Comparison of ENCODE assay signal across 7 mouse cellular contexts in the genomic region with DNA sequence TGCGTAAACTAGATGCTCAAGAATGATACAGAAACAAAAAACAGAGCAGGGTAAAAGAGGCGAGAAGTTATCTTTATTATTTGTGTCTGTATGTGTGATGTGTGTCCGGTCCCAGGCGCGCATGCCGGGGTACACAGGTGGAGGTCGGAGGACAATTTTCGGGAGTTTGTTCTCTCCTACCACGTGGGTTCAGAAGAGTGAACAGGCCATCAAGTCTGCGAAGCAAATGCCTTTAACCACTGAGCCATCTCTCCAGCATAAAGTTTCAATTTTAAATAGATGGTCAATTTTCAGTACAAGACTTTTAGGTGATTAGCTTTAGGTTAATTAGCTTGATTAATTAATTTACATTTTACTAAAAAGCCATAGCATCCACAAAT. TPM values are rescaled to one million over a fixed set of nuclear protein-coding genes. Genes with fewer than 3 reads are reported as not detected.
A peak's percentile ranks its signal among the peaks of the same experiment; 100 is the strongest.
DNase-seq lines count a peak whose midpoint lies in the region; ATAC-seq and TF ChIP-seq lines count a peak whose summit lies in the region.

No protein-coding gene starts in this region.

- no peak for TF ChIP-seq POLR2A in cerebellum, adult 2 months (IDR thresholded peaks at IDR 0.05; ENCODE audit: borderline replicate concordance, insufficient read depth, low read length)

- H3K27ac ChIP-seq in lung, postnatal 0 days (ENCODE audit: low read length), result no peak overlapping the region
- no peak overlapping the region for H3K27ac ChIP-seq in forebrain, embryonic 13.5 days
- H3K27ac ChIP-seq in liver, embryonic 13.5 days, result peak overlapping the region; percentile 88
- no peak overlapping the region for H3K27ac ChIP-seq in cerebellum, adult 2 months (ENCODE audit: insufficient read depth, low read length)

- no peak for TF ChIP-seq EP300 in lung, postnatal 0 days (IDR thresholded peaks at IDR 0.05)

- no peaks in the 10 kb centered on the region for H3K36me3 ChIP-seq in lung, postnatal 0 days (ENCODE audit: insufficient read depth, low read length)
- peaks cover 12% of the 10 kb centered on the region for H3K36me3 ChIP-seq in forebrain, embryonic 13.5 days (ENCODE audit: poor library complexity, severe bottlenecking)
- peaks cover 36% of the 10 kb centered on the region for H3K36me3 ChIP-seq in liver, embryonic 13.5 days

- peaks cover 4% of the 10 kb centered on the region; the same call in 1 of the 2 replicates for H3K4me1 ChIP-seq in lung, postnatal 0 days (ENCODE audit: insufficient read depth, low read depth, low read length)
- H3K4me1 ChIP-seq in forebrain, embryonic 13.5 days, result peaks cover 14% of the 10 kb centered on the region
- H3K4me1 ChIP-seq in liver, embryonic 13.5 days (replicated peaks), result peaks cover 69% of the 10 kb centered on the region
- 0 out of 2 replicates have a peak, but pooled peaks cover 4% of the 10 kb centered on the region for H3K4me1 ChIP-seq in cerebellum, adult 2 months (ENCODE audit: control insufficient read depth, insufficient read depth, low read length)

- WGBS in lung, postnatal 0 days, result 61% methylated on average over 10 of the region's 10 CpGs
- 63% methylated on average over 10 of the region's 10 CpGs for WGBS in forebrain, embryonic 13.5 days
- WGBS in liver, embryonic 13.5 days (ENCODE audit: insufficient replicate concordance), result 41% methylated on average over 10 of the region's 10 CpGs
- WGBS in cerebellum, adult 2 months, result 70% methylated on average over 10 of the region's 10 CpGs

- H3K4me3 ChIP-seq in lung, postnatal 0 days (ENCODE audit: low read depth, low read length), result peak overlapping the region; percentile 80; the same call in 1 of the 2 replicates
- peak overlapping the region; percentile 95 for H3K4me3 ChIP-seq in forebrain, embryonic 13.5 days
- H3K4me3 ChIP-seq in liver, embryonic 13.5 days (replicated peaks), result peak overlapping the region; percentile 96
- no peak overlapping the region for H3K4me3 ChIP-seq in cerebellum, adult 2 months (replicated peaks; ENCODE audit: insufficient read depth, low read depth, low read length)

- H3K9ac ChIP-seq in lung, postnatal 0 days (replicated peaks; ENCODE audit: low read depth), result peak overlapping the region; percentile 82; the same call in 1 of the 2 replicates
- H3K9ac ChIP-seq in forebrain, embryonic 13.5 days, result peak overlapping the region; percentile 89
- peak overlapping the region; percentile 96 for H3K9ac ChIP-seq in liver, embryonic 13.5 days

- no peak for ATAC-seq in lung, postnatal 0 days
- ATAC-seq in forebrain, embryonic 13.5 days, result no peak
- no peak for ATAC-seq in liver, embryonic 13.5 days (ENCODE audit: low read depth)

- DNase-seq in lung, postnatal 0 days (ENCODE audit: low spot score), result no peak
- no peak for DNase-seq in lung, postnatal 36 days
- no peak for DNase-seq in liver, embryonic 13.5 days
- no peak for DNase-seq in cerebellum, adult 2 months
- DNase-seq in testis, postnatal 10 days (ENCODE audit: low spot score), result no peak
- no peak for DNase-seq in testis, postnatal 14 days (ENCODE audit: low spot score)

- H3K9me3 ChIP-seq in lung, postnatal 0 days (ENCODE audit: low read length), result no peaks in the 10 kb centered on the region
- H3K9me3 ChIP-seq in forebrain, embryonic 13.5 days (replicated peaks), result no peaks in the 10 kb centered on the region
- no peaks in the 10 kb centered on the region for H3K9me3 ChIP-seq in liver, embryonic 13.5 days (replicated peaks)

- H3K27me3 ChIP-seq in lung, postnatal 0 days (replicated peaks; ENCODE audit: insufficient read depth, low read length), result 0 out of 2 replicates have a peak, but pooled peaks cover 3% of the 10 kb centered on the region
- peaks cover 10% of the 10 kb centered on the region for H3K27me3 ChIP-seq in forebrain, embryonic 13.5 days
- peaks cover 16% of the 10 kb centered on the region for H3K27me3 ChIP-seq in liver, embryonic 13.5 days
- no peaks in the 10 kb centered on the region for H3K27me3 ChIP-seq in cerebellum, adult 2 months (ENCODE audit: control insufficient read depth, insufficient read depth, low read length)

- TF ChIP-seq CTCF in lung, postnatal 0 days (IDR thresholded peaks at IDR 0.05), result no peak
- TF ChIP-seq CTCF in cerebellum, adult 2 months (IDR thresholded peaks at IDR 0.05; ENCODE audit: borderline replicate concordance, insufficient read depth, low read depth, low read length), result no peak

- peak overlapping the region; percentile 97; the same call in 1 of the 2 replicates for H3K4me2 ChIP-seq in lung, postnatal 0 days (replicated peaks; ENCODE audit: low read depth, low read length)
- peak overlapping the region; percentile 83 for H3K4me2 ChIP-seq in forebrain, embryonic 13.5 days
- peak overlapping the region; percentile 79 for H3K4me2 ChIP-seq in liver, embryonic 13.5 days

RNA-seq across cellular contexts. Expression of gene Zdhhc24, which starts 0.8 kb away (rescaled TPM):
- 8.1 and 9.1 TPM in 2 replicates for polyA plus RNA-seq in lung, postnatal 0 days (2015; fragmentation: Nextera tagmentation; extraction: Ambion mirVana)
- 17.1 and 20.1 TPM in 2 replicates for polyA plus RNA-seq in forebrain, embryonic 13.5 days (2015; fragmentation: Nextera tagmentation; extraction: Ambion mirVana)
- 11.2 and 11.5 TPM in 2 replicates for polyA plus RNA-seq in liver, embryonic 13.5 days (2015; fragmentation: Nextera tagmentation; extraction: Ambion mirVana)
- 36.2 and 37.0 TPM in 2 replicates for polyA plus RNA-seq in cerebellum, adult 2 months (2012; rRNA removed)

RNA-seq across cellular contexts. Expression of gene Actn3, which starts 1.6 kb away (rescaled TPM):
- polyA plus RNA-seq in lung, postnatal 0 days (2015; fragmentation: Nextera tagmentation; extraction: Ambion mirVana), result 0.27 and 0.40 TPM in 2 replicates
- polyA plus RNA-seq in forebrain, embryonic 13.5 days (2015; fragmentation: Nextera tagmentation; extraction: Ambion mirVana), result 0.64 and 0.97 TPM in 2 replicates
- polyA plus RNA-seq in liver, embryonic 13.5 days (2015; fragmentation: Nextera tagmentation; extraction: Ambion mirVana), result 0.74 and 0.82 TPM in 2 replicates
- 1.7 and 2.0 TPM in 2 replicates for polyA plus RNA-seq in cerebellum, adult 2 months (2012; rRNA removed)

RNA-seq across cellular contexts. Expression of gene Ctsf, which starts 24.4 kb away (rescaled TPM):
- 34.2 and 35.2 TPM in 2 replicates for polyA plus RNA-seq in lung, postnatal 0 days (2015; fragmentation: Nextera tagmentation; extraction: Ambion mirVana)
- 31.3 and 34.5 TPM in 2 replicates for polyA plus RNA-seq in forebrain, embryonic 13.5 days (2015; fragmentation: Nextera tagmentation; extraction: Ambion mirVana)
- polyA plus RNA-seq in liver, embryonic 13.5 days (2015; fragmentation: Nextera tagmentation; extraction: Ambion mirVana), result 23.6 and 25.3 TPM in 2 replicates
- polyA plus RNA-seq in cerebellum, adult 2 months (2012; rRNA removed), result 211 and 216 TPM in 2 replicates

RNA-seq across cellular contexts. Expression of gene Bbs1, which starts 27.1 kb away (rescaled TPM):
- polyA plus RNA-seq in lung, postnatal 0 days (2015; fragmentation: Nextera tagmentation; extraction: Ambion mirVana), result 1.6 and 1.9 TPM in 2 replicates
- 8.9 and 10.8 TPM in 2 replicates for polyA plus RNA-seq in forebrain, embryonic 13.5 days (2015; fragmentation: Nextera tagmentation; extraction: Ambion mirVana)
- 0.80 and 1.1 TPM in 2 replicates for polyA plus RNA-seq in liver, embryonic 13.5 days (2015; fragmentation: Nextera tagmentation; extraction: Ambion mirVana)
- polyA plus RNA-seq in cerebellum, adult 2 months (2012; rRNA removed), result 17.6 and 19.2 TPM in 2 replicates

RNA-seq across cellular contexts. Expression of gene Ccdc87, which starts 40.1 kb away (rescaled TPM):
- 0.51 and 0.62 TPM in 2 replicates for polyA plus RNA-seq in lung, postnatal 0 days (2015; fragmentation: Nextera tagmentation; extraction: Ambion mirVana)
- 0.23 and 0.39 TPM in 2 replicates for polyA plus RNA-seq in forebrain, embryonic 13.5 days (2015; fragmentation: Nextera tagmentation; extraction: Ambion mirVana)
- 0.06 TPM in 1 of 2 replicates, not detected in the other for polyA plus RNA-seq in liver, embryonic 13.5 days (2015; fragmentation: Nextera tagmentation; extraction: Ambion mirVana)
- polyA plus RNA-seq in cerebellum, adult 2 months (2012; rRNA removed), result 0.62 and 0.64 TPM in 2 replicates
